10 mouse cellular contexts compared by ENCODE assay signal in genomic region chr16:17809711-17810110, GRCm38 (mm10). TPM values are rescaled to one million over a fixed set of nuclear protein-coding genes. Genes with fewer than 3 reads are reported as not detected.
DNase-seq lines count a peak whose midpoint lies in the region; ATAC-seq and TF ChIP-seq lines count a peak whose summit lies in the region.
"Had no signal": no experiment of that assay in that cellular context is flagged by ENCODE, and none has a peak within 500 bp of the region (broad histone marks: within the 10 kb centered on the region; RNA-seq: fewer than 3 reads in every experiment).

No protein-coding gene starts in this region.

- intact Hi-C loops in heart, postnatal 14 days (cut with DNase I) = loop anchor here (2.0 to 5.0 kb wide), 2 partner anchors 39 to 172 kb away; no protein-coding TSS in a partner anchor

- peak; percentile 23; the same call in 1 of the 2 replicates for ATAC-seq in kidney, embryonic 15.5 days (replicated peaks; ENCODE audit: low FRiP score)

- no peak for TF ChIP-seq POLR2A in embryonic fibroblast, embryonic 13.5 days (IDR thresholded peaks at IDR 0.05; ENCODE audit: low read depth, low read length)

- peaks cover 48% of the 10 kb centered on the region for H3K4me1 ChIP-seq in kidney, embryonic 15.5 days
- H3K4me1 ChIP-seq in embryonic fibroblast, embryonic 13.5 days (ENCODE audit: control insufficient read depth, insufficient read depth, low read length) = peaks cover 34% of the 10 kb centered on the region

- H3K9me3 ChIP-seq in kidney, embryonic 15.5 days (replicated peaks) = no peaks in the 10 kb centered on the region

- H3K9ac ChIP-seq in kidney, embryonic 15.5 days = no peak overlapping the region

- WGBS in kidney, embryonic 15.5 days = 31% methylated on average over 7 of the region's 7 CpGs

- no peak overlapping the region for H3K4me2 ChIP-seq in kidney, embryonic 15.5 days

- H3K4me3 ChIP-seq in kidney, embryonic 15.5 days (replicated peaks) = no peak overlapping the region
- H3K4me3 ChIP-seq in embryonic fibroblast, embryonic 13.5 days (ENCODE audit: insufficient read depth, low read length) = no peak overlapping the region

- H3K27ac ChIP-seq in kidney, embryonic 15.5 days = peak overlapping the region; percentile 33
- H3K27ac ChIP-seq in embryonic fibroblast, embryonic 13.5 days (ENCODE audit: insufficient read depth, low read length) = peak overlapping the region; percentile 86

- H3K36me3 ChIP-seq in kidney, embryonic 15.5 days = no peaks in the 10 kb centered on the region

- TF ChIP-seq CTCF in embryonic fibroblast, embryonic 13.5 days (IDR thresholded peaks at IDR 0.05; ENCODE audit: borderline replicate concordance, insufficient read depth, low read length) = no peak

- peaks cover 64% of the 10 kb centered on the region for H3K27me3 ChIP-seq in kidney, embryonic 15.5 days

- DNase-seq in kidney, adult 11 months = no peak
- DNase-seq in heart, postnatal 14 days = peak; percentile 64 to 71
- DNase-seq in lung, postnatal 14 days = peak; percentile 64
- DNase-seq in spleen, postnatal 14 days (ENCODE audit: low spot score in 2 of 2) = no peak
- DNase-seq in frontal cortex, postnatal 10 days (ENCODE audit: low spot score in 2 of 2) = no peak
- no peak for DNase-seq in right cerebral cortex, adult 2 months (ENCODE audit: low spot score in 2 of 2)

RNA-seq across cellular contexts. Expression of gene Scarf2, which starts 12.6 kb away (rescaled TPM):
- polyA plus RNA-seq in kidney, embryonic 15.5 days (2015; fragmentation: Nextera tagmentation; extraction: Ambion mirVana) = 10.8 and 12.3 TPM in 2 replicates
- 46.1 and 46.5 TPM in 2 replicates for polyA plus RNA-seq in embryonic fibroblast, embryonic 13.5 days (2011; ENCODE audit: insufficient read length, low read depth, missing spikeins)
- 10 to 100 TPM in 1 of 2 experiments, 1 to 10 TPM in 1; 9.8 to 10.2 TPM for total RNA-seq in heart, postnatal 14 days (2021)
- total RNA-seq: hematopoietic stem cell, adult 5-6 weeks had no signal

RNA-seq across cellular contexts. Expression of gene B830017H08Rik, which starts 23.2 kb away (rescaled TPM):
- 0.26 and 0.27 TPM in 2 replicates for polyA plus RNA-seq in kidney, embryonic 15.5 days (2015; fragmentation: Nextera tagmentation; extraction: Ambion mirVana)
- not detected in 2 replicates for polyA plus RNA-seq in embryonic fibroblast, embryonic 13.5 days (2011; ENCODE audit: insufficient read length, low read depth, missing spikeins)
- total RNA-seq in heart, postnatal 14 days (2021) = not detected
- total RNA-seq: ES-E14; hematopoietic stem cell, adult 5-6 weeks had no signal

RNA-seq across cellular contexts. Expression of gene Car15, which starts 28.5 kb away (rescaled TPM):
- polyA plus RNA-seq in kidney, embryonic 15.5 days (2015; fragmentation: Nextera tagmentation; extraction: Ambion mirVana) = 20.2 and 21.6 TPM in 2 replicates
- polyA plus RNA-seq in embryonic fibroblast, embryonic 13.5 days (2011; ENCODE audit: insufficient read length, low read depth, missing spikeins) = 0.90 and 1.4 TPM in 2 replicates
- total RNA-seq in heart, postnatal 14 days (2021) = 1 to 10 TPM; 1.5 to 2.5 TPM
- total RNA-seq: hematopoietic stem cell, adult 5-6 weeks had no signal

RNA-seq across cellular contexts. Expression of gene Klhl22, which starts 50.3 kb away (rescaled TPM):
- polyA plus RNA-seq in kidney, embryonic 15.5 days (2015; fragmentation: Nextera tagmentation; extraction: Ambion mirVana) = 65.1 and 71.4 TPM in 2 replicates
- polyA plus RNA-seq in embryonic fibroblast, embryonic 13.5 days (2011; ENCODE audit: insufficient read length, low read depth, missing spikeins) = 53.4 and 63.8 TPM in 2 replicates
- 10 to 100 TPM; 18.2 to 21.7 TPM for total RNA-seq in heart, postnatal 14 days (2021)

Comparison
In these comparisons a context has a peak if more than half of its experiments do, and no peak if none do; other contexts are left out.
1. DNase-seq: peak in heart, postnatal 14 days (2 of 2) and lung, postnatal 14 days (single experiment); none in kidney, adult 11 months (single experiment), spleen, postnatal 14 days (0 of 2), frontal cortex, postnatal 10 days (0 of 2) and right cerebral cortex, adult 2 months (0 of 2).